ENCODE assay signal across 8 mouse cellular contexts in the genomic region with DNA sequence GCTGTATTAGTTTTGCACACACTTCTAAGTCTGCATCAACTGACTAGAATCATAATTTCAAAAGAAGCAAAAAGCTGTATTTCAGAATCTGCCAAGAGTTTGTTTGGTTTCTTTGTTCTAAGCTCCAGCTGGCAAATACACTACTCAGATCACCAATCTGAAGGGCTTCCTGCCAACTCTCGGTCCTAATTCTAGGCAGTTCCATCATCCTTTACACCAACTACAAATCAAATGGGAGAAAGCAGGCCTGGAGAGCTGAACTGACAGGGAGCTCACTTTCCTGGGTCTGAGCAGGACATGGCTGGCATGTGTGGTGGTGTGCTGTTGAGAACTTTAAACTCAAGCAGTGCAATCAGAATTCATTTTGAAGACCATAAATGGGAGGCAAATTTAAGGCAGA.
DNase-seq lines count a peak whose midpoint lies in the region; ATAC-seq and TF ChIP-seq lines count a peak whose summit lies in the region.

No protein-coding gene starts in this region.

- peak; percentile 75 for ATAC-seq in lung, embryonic 14.5 days (ENCODE audit: insufficient read depth)
- ATAC-seq in neural tube, embryonic 15.5 days (ENCODE audit: low FRiP score), result no peak; the same call in 1 of the 2 replicates
- ATAC-seq in inflammation-experienced regulatory T-cells, adult 6 months, result no peak
- ATAC-seq in megakaryocyte progenitor cell, adult 5-6 weeks (replicated peaks; ENCODE audit: poor library complexity), result no peak

- peak overlapping the region; percentile 74 for H3K27ac ChIP-seq in lung, embryonic 14.5 days (ENCODE audit: low read depth)
- H3K27ac ChIP-seq in neural tube, embryonic 15.5 days (replicated peaks), result peak overlapping the region; percentile 1; the same call in 1 of the 2 replicates

- DNase-seq in lung, embryonic 14.5 days, result peak; percentile 87
- DNase-seq in lung, adult 2 months, result no peak
- DNase-seq in cerebellum, postnatal 14 days, result peak; percentile 55
- DNase-seq in heart, postnatal 10 days, result peak; percentile 69 to 73
- DNase-seq in layer of hippocampus, postnatal 14 days (ENCODE audit: low spot score in 2 of 2), result peak; percentile 34 to 89

- no peak for TF ChIP-seq POLR2A in lung, adult 2 months (IDR thresholded peaks at IDR 0.05; ENCODE audit: borderline replicate concordance, extremely low read depth, low read depth, low read length)

- no peak for TF ChIP-seq CTCF in lung, embryonic 14.5 days (IDR thresholded peaks at IDR 0.05; ENCODE audit: low read depth)
- no peak for TF ChIP-seq CTCF in lung, adult 2 months (IDR thresholded peaks at IDR 0.05; ENCODE audit: insufficient read depth, low read length)

- H3K9ac ChIP-seq in lung, embryonic 14.5 days, result peak overlapping the region; percentile 21; the same call in 1 of the 2 replicates
- H3K9ac ChIP-seq in neural tube, embryonic 15.5 days (replicated peaks), result no peak overlapping the region

- H3K27me3 ChIP-seq in lung, embryonic 14.5 days (ENCODE audit: insufficient read depth, low read length), result no peaks in the 10 kb centered on the region
- no peaks in the 10 kb centered on the region for H3K27me3 ChIP-seq in neural tube, embryonic 15.5 days (replicated peaks)

- H3K9me3 ChIP-seq in lung, embryonic 14.5 days (ENCODE audit: low read depth, low read length), result no peaks in the 10 kb centered on the region
- no peaks in the 10 kb centered on the region for H3K9me3 ChIP-seq in neural tube, embryonic 15.5 days (replicated peaks)

- 6% methylated on average over 1 of the region's 1 CpGs for WGBS in lung, embryonic 14.5 days
- 8% methylated on average over 1 of the region's 1 CpGs for WGBS in lung, adult 2 months
- 11% methylated on average over 1 of the region's 1 CpGs for WGBS in neural tube, embryonic 15.5 days

- H3K36me3 ChIP-seq in lung, embryonic 14.5 days (ENCODE audit: insufficient read depth), result 0 out of 2 replicates have a peak, but pooled peaks cover 3% of the 10 kb centered on the region
- no peaks in the 10 kb centered on the region for H3K36me3 ChIP-seq in neural tube, embryonic 15.5 days

- no peak overlapping the region for H3K4me3 ChIP-seq in lung, embryonic 14.5 days (ENCODE audit: low read depth, low read length)
- H3K4me3 ChIP-seq in lung, adult 2 months (replicated peaks; ENCODE audit: extremely low read depth, low read depth, low read length), result no peak overlapping the region
- H3K4me3 ChIP-seq in neural tube, embryonic 15.5 days (replicated peaks), result no peak overlapping the region

- intact Hi-C loops in heart, postnatal 10 days (cut with DNase I), result no loop called here

- peak overlapping the region; percentile 4; the same call in 1 of the 2 replicates for H3K4me2 ChIP-seq in lung, embryonic 14.5 days
- no peak overlapping the region for H3K4me2 ChIP-seq in neural tube, embryonic 15.5 days

- peaks cover 23% of the 10 kb centered on the region for H3K4me1 ChIP-seq in lung, embryonic 14.5 days (ENCODE audit: insufficient read depth)
- H3K4me1 ChIP-seq in lung, adult 2 months (ENCODE audit: control insufficient read depth, insufficient read depth, low read length), result peaks cover 32% of the 10 kb centered on the region
- H3K4me1 ChIP-seq in neural tube, embryonic 15.5 days, result peaks cover 18% of the 10 kb centered on the region
